Mouse (Mus musculus) thymus, postnatal 14 days (tissue): Measurements from ENCODE around the gene Tekt3.

Experiments
- DNase-seq: peaks from one replicate; pipeline ENCODE4 v3.0.0; 2021

Gene Tekt3

DNA sequence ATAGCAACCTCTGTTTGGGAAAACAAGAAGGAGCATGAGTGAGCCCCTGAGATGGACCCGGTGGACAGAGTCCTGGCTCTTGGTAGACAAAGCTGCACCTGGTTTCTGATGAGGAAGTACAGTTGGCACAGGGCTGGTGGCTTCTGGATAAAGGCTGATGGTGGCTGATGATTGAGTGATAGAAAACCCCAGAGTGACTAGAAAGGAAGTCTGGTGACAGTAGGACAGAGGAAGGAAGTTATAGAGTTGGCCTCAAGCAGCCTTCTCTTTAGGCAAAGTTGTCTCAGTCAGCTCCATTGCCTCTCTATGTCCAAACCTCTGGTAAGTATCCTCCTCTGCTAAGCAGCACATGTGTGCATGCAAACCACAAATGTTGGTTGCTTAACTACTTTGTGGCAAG, 1.5 kb upstream of the Tekt3 start:
- no peak for DNase-seq

DNA sequence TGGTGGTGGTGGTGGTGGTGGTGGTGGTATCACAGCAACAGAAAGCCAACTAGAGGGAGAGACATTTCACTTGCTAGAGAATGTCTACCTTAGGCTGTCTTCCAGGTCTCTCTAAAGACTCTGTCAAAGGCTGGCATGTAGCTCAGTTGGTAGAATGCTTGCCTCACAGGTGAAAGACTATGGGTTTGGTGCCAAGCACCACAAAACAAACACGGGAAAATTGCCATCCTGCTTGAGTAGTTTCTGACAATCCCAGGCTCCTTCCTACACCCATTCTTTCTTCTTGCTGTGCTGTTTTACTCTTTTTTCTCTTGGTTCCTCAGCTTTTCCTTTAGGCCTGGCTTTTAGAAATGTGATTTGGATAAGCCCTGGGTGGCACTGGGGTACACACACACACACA, 5.1 kb downstream of the Tekt3 start:
- DNase-seq: no peak

DNA sequence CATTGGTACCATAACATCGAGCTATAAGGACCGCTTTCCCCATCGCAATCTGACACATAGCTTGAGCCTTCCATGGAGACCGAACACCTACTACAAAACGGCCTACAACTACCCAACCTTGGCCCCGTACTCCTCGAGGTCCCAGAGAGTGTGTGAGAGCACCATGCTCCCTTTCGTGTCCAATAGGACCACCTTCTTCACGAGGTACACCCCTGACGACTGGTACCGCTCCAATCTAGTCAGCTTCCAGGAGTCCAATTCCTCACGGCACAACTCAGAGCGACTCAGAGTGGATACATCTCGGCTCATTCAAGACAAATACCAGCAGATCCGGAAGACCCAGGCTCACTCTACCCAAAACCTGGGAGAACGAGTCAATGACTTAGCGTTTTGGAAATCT, 8.6 kb downstream of the Tekt3 start:
- DNase-seq: no peak

DNA sequence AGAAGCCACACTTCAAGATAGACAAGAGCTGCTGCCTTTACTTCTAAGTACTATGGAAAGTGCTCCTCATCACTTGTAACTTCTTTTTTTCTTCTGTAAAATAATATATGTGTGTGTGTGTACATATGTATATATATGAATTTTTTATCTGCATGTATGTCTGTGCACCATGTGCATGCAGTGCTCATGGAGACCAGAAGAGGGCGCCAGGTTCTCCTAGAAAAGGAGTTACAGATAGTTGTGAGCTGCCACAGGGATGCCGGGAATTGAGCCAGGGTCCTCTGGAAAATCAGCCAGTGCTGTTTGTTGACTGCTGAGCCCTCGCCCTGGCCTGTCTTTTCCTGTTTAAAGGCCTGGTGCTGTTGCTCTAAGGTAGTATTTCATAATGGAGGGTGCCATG, 23.1 kb downstream of the Tekt3 start:
- DNase-seq: no peak

DNA sequence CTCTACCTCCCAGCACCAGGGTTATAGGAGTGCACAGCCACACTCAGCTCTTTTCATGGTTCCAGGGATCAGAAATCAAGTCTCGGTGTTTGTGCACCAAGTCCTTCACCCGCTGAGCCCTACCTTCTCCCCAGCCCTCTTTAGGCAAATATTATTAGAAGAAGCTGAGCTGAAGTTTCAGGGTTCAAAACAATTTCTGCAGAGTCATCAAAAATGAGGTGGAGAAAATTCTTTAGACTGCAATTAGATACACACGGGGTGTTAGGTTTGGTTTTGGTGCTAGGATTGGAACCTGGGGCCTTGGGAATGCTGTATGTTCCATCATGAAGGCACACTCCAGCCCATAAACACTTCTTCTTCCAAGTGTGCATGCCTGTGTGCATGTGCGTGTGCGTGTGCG, 27.2 kb downstream of the Tekt3 start:
- DNase-seq: no peak

DNA sequence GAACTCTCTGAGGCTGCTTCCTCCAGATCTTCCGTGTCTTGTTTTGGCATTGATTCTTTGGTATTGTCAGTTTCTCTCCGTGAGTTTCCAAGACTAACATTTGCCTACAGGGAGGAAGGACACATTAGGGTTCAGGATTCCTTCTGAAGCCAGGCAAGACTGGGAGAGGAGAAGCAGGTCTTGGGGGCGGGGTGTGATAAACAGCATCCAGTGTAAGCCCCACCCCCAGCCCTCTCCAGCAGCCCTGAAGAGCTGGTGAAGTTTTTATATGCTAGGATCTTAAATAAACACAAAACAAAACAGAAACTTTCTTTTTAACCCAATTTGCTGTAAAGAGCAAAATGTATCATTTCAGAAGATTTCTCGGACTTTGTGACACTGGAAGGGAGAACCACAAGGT, 28.8 kb downstream of the Tekt3 start:
- DNase-seq: no peak

DNA sequence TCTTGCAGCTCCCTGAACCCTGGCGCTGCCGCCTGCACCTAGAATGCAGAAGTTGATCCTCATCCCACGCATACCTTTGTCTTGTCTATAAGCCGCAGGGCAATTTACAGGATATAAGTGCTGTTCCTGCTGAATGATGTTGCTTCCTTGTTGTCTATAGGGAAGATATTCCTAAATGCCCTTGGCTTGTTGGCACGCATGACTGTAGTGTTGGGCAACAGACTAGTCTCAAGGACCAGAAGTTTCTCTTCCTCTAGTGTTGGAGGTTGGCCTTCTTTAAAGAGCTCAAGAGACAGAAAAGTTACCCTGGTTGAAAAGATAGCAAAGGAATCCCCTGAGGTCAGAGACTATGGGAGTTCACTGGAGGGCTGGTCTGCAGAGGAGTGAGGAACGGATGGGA, 29.5 kb downstream of the Tekt3 start:
- no peak for DNase-seq

DNA sequence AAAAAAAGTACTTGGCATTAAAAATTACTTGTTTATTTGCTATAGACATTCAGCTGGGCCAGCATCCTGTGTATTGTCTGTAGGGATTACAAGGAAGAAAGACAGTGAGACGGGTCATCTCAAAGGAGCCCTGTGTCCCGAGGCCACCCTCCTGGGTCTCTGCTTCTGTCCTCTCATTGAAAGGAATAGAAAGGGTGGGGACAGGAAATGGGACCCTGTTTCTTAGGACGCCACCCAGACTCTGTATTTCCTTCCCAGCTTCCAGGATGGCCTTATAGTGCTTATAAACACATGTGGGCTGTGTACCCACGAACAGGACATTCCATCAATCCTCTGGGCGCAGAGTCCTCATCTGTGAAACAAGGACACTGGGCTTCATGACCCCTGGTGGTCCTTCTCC, 30.8 kb downstream of the Tekt3 start:
- no peak for DNase-seq

DNA sequence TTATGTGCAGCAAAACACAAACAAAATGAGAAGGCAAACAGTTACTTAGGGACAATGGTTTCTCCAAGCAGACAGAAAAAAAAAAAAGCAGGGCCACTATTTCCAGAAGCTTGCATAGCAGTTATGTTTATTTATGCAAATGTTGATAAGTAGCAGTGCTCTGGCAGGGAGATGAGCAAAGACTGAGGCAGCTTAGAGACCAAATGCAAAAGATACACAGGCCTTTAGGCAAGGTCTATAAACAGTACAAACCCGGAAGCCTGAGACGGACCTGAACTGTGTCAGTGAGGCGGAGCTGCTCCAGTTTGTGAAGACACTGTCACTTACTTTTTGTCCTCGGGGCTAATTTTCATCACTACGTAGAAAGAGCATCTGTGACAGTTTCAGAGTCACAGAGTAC, 32.1 kb downstream of the Tekt3 start:
- no peak for DNase-seq

DNA sequence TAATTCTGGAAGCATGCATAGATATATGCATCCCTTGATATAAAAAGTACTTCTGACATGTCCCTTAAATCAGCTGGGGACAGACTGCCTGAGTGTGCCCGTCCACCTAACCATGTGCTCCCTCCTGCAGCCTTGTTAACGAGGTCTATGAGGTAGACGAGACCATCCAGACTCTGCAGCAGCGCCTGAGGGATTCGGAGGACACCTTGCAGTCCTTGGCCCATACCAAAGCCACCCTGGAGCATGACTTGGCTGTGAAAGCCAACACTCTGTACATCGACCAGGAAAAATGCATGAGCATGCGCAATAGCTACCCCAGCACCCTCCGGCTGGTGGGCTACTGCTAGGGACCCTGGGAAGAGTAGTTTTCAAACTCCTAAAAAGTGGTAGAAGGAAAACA, 33.0 kb downstream of the Tekt3 start:
- no peak for DNase-seq

DNA sequence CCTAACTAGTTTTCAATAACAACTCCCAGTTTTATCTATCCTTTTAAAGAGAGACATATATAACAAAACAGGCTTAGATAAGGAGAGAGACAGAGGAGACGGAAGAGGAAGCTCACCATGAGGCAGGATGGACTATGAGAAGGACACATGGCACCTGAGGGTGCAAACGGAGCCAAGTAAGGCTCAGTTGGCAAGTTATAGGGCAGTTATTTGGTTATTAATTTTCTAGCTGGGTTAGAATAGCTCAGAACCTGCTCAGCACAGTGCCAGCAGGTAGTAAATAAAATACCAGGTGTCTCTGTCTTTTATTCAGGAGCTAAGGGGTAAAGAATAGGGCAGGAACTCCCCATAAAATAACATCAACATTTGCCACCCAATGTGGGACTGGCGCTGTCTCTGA, 36.6 kb downstream of the Tekt3 start:
- DNase-seq: no peak

DNA sequence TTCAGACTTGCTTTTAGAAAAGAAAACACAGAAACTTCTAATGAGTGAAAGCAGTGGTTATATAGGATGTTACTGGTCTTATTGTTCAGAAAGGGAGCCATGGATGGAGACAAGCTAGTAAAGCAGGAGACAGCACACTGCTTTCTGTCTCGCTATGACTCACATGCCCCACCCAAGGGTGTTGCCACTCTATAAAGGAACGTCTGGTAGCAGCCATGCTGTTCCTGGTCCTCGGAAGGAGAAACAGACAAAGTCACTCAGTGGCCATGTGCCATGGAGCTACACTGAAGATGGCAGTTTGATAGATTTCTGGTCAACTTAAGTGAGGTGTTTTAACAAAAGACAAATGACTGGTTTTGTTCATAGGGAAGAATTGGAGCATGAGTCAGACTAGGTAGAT, 37.9 kb downstream of the Tekt3 start:
- no peak for DNase-seq

DNA sequence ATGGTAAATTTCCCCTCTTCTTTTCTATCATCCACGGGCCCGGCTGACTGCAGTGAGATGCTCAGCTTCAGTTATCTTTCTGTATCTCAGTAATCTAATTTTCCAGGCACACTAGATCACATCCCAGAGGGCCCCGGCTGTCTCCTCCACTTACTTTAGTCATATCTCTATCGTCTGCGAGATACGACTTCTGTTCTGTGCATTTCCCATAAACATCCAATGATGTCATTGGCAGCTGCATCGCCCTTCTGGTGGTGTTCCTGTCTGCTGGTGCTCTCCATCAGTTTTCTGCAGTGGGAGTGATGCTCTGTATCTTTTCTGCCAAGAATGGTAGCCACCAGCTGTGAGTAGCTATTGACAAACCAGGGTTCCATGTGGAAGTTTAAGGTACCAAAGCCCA, 41.8 kb downstream of the Tekt3 start:
- DNase-seq: no peak

DNA sequence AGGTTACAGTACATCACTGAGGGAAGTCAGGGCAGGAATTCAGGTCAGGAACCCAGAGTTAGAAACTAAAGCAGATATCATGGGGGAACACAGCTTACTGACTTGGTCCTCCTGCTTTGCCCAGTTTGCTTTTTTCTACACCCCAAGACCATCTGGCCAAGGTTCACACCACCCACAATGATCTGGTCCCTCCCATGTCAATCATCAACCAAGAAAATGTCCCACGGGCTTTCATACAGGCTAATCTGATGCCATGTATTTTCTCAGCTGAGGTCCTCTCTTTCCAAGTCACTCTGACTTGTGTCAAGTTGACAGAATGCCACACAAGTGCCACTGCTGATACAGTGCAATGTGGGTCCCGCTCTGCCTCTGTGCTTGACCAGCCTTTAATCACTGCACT, 42.6 kb downstream of the Tekt3 start:
- DNase-seq: no peak

DNA sequence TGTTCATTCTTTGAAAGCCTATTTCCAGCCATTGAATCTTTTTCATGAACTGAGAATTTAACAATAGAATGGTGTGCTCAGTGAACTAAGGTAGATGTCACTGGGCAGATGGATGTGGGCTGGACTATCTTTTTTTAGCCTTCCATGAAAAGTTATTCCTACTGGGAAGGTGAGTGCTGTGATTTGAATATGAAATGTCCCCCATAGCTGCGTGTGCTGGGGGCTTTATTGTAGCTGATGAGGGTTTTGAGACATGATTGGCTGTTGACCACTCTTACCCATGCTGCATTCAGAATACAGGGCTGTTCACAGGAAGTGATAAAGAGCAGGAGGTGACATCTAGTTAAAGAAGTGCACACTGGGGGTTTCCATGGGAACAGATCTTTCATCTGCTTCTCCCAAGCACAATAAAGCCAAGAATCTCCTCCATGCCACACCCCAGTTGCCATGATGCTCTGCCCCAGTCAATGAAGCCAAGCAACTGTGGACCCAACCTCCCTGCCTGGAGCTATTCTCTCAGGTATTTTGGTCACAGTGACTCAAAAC, 47.8 kb downstream of the Tekt3 start:
- no peak for DNase-seq

DNA sequence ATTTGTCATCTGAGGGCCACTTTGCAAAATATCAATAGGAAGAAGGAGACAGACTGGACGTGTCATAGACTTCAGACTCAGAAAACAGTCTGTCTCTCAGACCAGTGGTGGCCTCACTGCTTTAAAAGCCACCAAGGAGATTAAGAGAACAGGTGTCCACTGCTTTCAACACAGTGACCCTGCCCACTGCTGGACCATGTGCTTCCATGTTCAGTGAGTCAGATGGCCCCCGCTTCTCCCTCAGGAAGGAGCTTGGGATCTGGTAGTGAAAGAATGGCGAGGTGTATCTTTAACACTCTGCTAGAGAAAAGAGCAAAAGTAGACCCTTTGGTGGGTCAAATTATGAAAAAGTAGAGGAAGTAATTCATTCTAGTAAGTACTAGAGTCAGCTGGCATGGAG, 48.9 kb downstream of the Tekt3 start:
- no peak for DNase-seq

DNA sequence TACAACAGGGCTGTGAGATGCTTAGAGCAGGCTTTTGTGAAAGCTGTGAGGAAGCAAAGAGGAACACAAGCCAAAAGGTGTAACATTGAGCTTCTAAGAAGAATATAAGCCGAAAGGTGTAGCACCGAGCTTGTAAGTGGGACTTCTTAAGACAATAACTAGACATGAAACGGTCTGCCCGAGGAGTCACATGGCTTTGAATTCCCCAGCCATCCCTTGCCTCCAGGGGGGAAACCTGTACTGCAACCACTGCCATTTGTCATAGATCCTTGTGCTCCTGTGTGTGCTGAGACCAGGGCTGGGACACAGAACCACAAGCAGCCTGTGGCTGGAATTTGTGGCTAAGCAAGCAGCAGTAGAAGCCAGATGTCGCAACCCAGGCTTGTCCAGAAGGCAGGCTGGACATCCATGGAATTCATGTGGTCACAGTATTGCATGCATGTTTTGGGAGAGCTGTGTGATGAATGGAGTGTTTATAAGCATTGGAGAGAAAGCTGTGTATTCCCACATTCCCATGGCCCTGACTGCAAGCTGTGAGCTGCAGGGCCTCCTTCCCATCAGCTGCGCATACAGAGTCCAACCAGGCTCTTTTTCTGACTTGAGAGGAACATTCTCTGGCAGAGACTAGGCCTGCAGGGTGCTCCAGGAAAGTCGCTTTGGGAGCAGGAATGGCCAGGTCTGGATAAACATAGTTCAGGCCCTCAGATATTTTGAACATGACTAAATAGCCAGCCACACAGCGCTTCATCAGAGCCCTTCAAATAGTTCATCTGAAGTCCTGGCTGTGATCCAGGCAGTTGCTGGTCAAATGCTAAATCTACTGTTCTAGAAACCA, 53.6 kb downstream of the Tekt3 start:
- DNase-seq: no peak

DNA sequence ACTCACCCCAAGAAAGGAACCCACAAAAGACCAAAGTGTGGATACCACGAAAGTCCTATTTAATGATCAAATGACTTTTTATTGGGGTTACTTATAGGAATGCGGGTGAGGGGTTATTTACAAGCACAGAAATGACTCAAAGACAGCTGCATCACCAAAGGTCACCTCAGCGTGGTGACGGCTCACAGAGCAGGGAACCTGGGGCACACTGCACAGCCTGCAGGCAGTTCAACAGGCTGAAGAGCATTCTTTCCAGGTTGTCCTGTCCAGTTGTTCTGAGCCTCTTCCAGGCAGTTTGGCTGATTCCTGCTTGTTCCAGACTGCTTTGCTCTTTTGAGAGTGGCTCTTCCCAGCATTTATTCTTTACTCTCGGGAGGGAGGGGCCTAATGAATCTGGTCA, 55.2 kb downstream of the Tekt3 start:
- DNase-seq: no peak

DNA sequence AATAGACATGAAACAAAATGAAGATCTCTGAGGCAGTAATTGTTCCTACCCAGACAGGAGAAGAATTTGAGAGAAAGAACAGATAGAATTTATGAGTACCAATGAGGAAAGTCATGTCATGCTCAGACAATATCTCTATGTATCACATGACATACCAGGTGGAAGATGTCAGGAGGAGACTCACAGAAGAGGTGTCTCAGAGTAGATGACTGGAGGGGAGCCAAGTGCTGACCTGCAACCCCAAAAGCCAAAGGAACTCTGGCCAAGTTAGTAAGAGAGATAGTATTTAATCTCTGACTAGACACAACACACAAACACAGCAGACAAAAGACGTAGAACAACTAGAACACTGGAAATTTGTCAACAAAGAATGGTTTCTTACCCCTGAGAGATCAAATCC, 55.8 kb downstream of the Tekt3 start:
- DNase-seq: no peak

DNA sequence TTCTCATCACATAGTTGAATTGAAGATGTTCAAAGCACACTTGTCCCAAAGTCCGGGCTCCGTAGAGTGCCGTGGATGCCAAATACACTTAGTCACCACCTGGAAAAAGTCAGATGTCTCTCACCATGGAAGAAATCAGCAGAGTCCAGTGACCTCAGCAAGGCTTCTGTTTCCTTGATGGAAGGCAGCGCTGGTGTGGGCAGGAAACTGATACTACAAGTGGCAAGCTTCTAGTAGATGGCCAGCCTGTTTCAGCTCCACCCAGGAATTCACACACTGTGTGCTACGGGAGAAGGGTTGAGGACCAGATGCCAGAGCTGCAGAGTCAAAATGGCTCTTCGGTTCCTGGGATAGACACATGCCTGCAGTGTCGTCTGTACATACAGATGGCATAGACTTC, 58.3 kb downstream of the Tekt3 start:
- no peak for DNase-seq

DNA sequence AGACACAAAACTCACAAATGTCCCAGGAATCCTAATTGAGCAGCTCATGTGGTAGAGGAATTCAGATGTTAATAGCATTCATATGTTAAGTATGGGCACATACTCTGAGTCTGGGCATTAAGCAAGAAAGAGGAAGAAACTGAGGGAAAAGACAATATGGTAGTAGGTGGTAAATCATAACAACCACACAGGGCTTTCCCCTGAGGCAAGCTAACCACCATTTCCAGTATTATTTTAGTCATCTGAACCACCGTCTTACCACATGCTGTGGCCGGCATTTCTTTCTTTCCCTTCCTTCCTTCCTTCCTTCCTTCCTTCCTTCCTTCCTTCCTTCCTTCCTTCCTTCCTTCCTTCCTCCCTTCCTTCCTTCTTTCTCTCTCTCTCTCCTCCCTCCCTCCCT, 60.8 kb downstream of the Tekt3 start:
- no peak for DNase-seq

DNA sequence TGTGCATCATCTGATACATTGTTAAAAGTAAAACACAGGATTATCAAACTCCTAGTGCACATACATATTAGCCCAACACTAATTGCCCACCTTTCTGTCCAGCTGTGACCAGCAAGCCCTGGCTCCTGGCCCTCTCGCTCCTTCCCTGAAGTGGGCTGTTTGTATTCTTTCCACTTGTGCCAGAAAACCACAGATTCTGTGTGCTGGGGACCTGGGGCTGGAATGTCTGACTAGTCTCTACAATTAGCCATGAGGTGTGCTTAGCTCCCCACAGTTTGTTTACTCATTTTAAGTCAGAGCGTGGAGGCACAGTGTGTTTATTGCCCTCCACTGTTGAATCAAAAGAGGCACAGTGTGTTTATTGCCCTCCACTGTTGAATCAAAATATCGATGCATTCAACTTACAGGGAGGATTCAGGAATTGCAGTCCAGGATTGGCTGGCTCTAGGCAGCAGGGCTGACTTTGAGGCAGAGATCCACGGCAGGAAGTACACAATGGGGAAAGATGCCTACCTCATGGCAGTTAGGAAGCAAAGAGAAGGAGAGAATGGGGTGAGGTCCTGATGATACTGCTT, 61.4 kb downstream of the Tekt3 start:
- no peak for DNase-seq

DNA sequence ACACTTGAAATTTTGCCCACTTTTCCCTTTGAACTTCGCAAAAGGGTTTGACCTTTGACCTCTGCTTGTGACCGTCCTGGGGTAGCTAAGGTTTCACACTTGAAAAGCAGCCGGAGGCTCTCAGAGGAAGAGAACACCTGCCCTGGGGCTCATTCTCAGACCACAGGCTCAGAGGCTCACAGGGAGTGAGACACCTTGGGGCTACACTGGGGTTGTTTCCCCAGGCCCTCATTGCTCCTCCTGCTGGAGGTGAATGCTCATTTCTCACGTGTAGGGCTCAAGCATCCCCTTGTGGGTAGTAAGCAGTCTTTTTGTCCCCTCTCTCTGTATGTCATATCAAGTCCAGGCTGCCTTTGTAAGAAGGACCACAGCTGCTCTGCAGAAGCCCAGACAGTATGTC, 62.9 kb downstream of the Tekt3 start:
- DNase-seq: no peak

DNA sequence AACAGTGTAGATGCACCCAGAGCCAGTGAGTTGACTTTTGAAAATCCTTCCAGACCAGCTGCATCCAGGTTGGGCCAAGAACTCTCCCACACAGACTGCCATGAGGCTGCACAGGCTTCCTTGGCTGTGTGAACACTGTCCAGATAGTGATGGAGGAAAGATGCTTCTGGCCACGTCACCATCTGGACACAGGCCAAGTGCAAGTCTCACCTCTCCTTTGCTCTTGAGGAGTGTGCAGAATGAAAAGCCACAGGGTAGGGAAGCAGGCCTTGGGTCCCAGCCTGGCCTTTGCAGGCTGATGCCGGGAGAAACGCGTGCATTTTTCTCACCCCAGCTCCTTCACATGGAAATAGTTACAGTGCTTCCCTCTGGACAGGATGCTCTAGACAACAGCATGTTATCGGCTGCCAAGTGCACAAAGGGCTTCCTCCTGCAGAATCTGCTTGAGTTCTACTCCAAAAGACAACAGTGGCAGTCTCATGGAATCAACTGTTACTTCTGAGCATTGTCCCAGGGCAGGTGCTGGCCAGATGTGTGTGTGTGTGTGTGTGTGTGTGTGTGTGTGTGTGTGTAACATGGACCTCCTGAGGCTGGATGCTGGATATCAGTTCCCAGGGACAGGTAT, 64.5 kb downstream of the Tekt3 start:
- no peak for DNase-seq
